Mouse (Mus musculus) ES-E14 (cell line): ENCODE measurements at regions not wholly inside any gene's neighbourhood (a gene's known extent, or its start where the extent isn't known, plus 50 kb on each side); places are given as distances from the start of the nearest gene placed in this dataset.
A peak's percentile ranks its signal among the peaks of the same experiment; 100 is the strongest.

ENCODE experiments used
- CHD2 ChIP-seq: IDR thresholded peaks from 2 replicates; pipeline ENCODE4 v1.6.1; 2014; ENCODE audit warnings: mild to moderate bottlenecking, low read depth, low read length, inconsistent platforms
- MAFK ChIP-seq: IDR thresholded peaks from 2 replicates; pipeline ENCODE4 v1.6.1; 2014; ENCODE audit warnings: mild to moderate bottlenecking, low read depth, low read length, inconsistent platforms; ENCODE audit not compliant: insufficient read depth
- ZC3H11A ChIP-seq: IDR thresholded peaks from 2 replicates; pipeline ENCODE4 v1.6.1; 2012; ENCODE audit warnings: low read depth, mild to moderate bottlenecking, inconsistent platforms, low read length, borderline replicate concordance
- ZNF384 ChIP-seq: IDR thresholded peaks from 2 replicates; pipeline ENCODE4 v1.6.1; 2012; ENCODE audit warnings: low read depth, low read length, inconsistent platforms

DNA sequence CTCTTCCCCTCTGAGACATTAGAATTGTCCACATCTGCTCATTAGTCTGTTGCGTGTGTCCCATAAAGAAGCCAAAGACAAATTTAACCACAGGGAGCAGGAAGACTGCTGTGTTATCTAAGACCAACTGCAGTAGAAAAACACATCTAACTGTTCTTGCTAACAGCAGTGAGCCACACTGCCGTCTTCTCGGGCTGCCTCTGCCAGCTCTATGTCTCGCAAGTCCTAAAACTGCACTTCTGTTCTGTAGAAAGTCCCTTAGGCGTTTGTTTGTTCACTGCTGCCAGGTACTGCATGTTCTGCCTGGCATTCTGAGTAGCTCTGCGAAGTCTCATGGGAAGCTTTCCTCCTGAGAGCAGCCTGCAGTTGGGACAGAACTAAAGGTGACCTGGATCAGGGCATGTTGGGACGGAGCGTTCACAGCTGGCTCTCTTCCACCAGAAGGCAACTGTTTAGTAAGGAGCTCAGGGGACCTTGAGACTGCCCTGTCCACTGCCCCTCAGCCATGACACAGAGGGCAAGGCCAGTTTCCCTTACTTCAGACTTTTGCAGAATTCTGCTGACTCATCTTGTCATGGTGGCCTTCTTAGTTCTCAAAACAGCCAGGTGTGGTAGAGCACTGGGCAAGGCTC lies 157.4 kb upstream of the Nampt start:
- no peak for TF ChIP-seq CHD2
- no peak for TF ChIP-seq ZNF384
- TF ChIP-seq MAFK, result peak; percentile 58; the same call in 1 of the 2 replicates
- TF ChIP-seq ZC3H11A, result no peak
